Mouse (Mus musculus) bone marrow macrophage, adult 2 months (primary cell): ENCODE data around the gene Cyp2d10.

Source experiments
- CTCF ChIP-seq: IDR thresholded peaks from 2 replicates; pipeline ENCODE4 v1.5.1; 2012; ENCODE audit warnings: low read depth, mild to moderate bottlenecking, low read length, moderate library complexity
- POLR2A ChIP-seq: IDR thresholded peaks from 2 replicates; pipeline ENCODE4 v1.6.1; 2012; ENCODE audit warnings: mild to moderate bottlenecking, low read depth, low read length, borderline replicate concordance

DNA sequence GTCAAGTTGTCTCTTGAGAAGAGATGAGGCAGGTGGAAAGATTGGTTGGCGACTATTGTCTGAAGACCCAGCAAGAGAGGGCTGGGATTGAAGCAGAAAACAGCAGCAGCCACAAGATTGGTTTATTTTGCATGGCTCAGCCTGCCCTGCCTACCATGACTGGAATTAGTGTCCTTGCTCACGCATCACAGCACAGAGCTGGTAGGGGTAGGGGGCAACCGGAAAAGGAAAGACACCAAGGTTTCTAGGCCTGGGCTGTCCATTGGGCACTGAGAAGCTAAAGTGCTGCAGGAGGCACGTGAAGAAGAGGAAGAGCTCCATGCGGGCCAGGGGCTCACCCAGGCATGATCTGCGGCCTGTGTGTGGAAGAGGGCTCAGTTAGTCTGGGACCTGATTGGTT lies 4.3 kb downstream of the Cyp2d10 start:
- no peak for TF ChIP-seq CTCF
- TF ChIP-seq POLR2A: no peak
